22 mouse cellular contexts compared by ENCODE assay signal in the genomic region with DNA sequence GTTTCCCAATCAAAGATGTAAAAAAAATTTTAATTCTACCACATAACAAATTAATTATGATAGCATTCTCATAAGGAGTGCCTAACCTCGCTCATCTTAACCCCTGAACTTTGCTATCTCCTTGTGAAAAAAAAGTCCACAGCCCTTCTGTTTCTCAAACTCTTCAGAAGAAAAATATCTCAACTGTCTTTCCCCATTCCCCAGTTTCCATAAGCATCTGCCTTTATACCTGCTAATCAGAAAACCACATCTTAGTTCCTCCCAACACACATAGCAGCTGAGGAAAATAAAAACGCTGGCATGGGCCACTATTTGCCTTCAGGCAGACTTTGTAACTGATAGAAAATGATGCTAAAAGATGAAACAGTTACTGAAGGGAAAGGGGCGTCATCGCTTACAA. TPM values are rescaled to one million over a fixed set of nuclear protein-coding genes. Genes with fewer than 3 reads are reported as not detected.
DNase-seq lines count a peak whose midpoint lies in the region; ATAC-seq and TF ChIP-seq lines count a peak whose summit lies in the region.
"Had no signal": no experiment of that assay in that cellular context is flagged by ENCODE, and none has a peak within 500 bp of the region (broad histone marks: within the 10 kb centered on the region; RNA-seq: fewer than 3 reads in every experiment).

No protein-coding gene starts in this region.

- H3K4me3 ChIP-seq in gastrocnemius, adult 2 months, result no peak overlapping the region
- H3K4me3 ChIP-seq in midbrain, embryonic 11.5 days (ENCODE audit: low read depth, low read length), result no peak overlapping the region
- no peak overlapping the region for H3K4me3 ChIP-seq in midbrain, embryonic 15.5 days
- H3K4me3 ChIP-seq in liver, embryonic 12.5 days, result peak overlapping the region; percentile 27
- H3K4me3 ChIP-seq: embryonic facial prominence, embryonic 15.5 days; forebrain, embryonic 10.5 days; heart, embryonic 10.5 days; hindbrain, embryonic 13.5 days; kidney, embryonic 15.5 days; limb, embryonic 15.5 days; midbrain, embryonic 12.5 days had no signal

- intact Hi-C loops in gastrocnemius, adult 2 months (cut with DNase I), result no loop called here

- H3K9ac ChIP-seq in midbrain, embryonic 11.5 days (ENCODE audit: low read length), result no peak overlapping the region
- no peak overlapping the region for H3K9ac ChIP-seq in midbrain, embryonic 15.5 days
- peak overlapping the region; percentile 51 for H3K9ac ChIP-seq in liver, embryonic 12.5 days
- H3K9ac ChIP-seq: embryonic facial prominence, embryonic 15.5 days; hindbrain, embryonic 13.5 days; kidney, embryonic 15.5 days; limb, embryonic 15.5 days; midbrain, embryonic 12.5 days had no signal

- no peak overlapping the region for H3K4me2 ChIP-seq in midbrain, embryonic 11.5 days
- H3K4me2 ChIP-seq in midbrain, embryonic 15.5 days, result no peak overlapping the region
- H3K4me2 ChIP-seq in liver, embryonic 12.5 days, result peak overlapping the region; percentile 72
- H3K4me2 ChIP-seq: embryonic facial prominence, embryonic 15.5 days; hindbrain, embryonic 13.5 days; kidney, embryonic 15.5 days; limb, embryonic 15.5 days; midbrain, embryonic 12.5 days had no signal

- TF ChIP-seq CTCF in gastrocnemius, adult 2 months (IDR thresholded peaks at IDR 0.05), result no peak

- DNase-seq in gastrocnemius, adult 2 months, result no peak
- no peak for DNase-seq in gastrocnemius, adult 18-20 months (ENCODE audit: low spot score)
- DNase-seq in midbrain, embryonic 11.5 days (ENCODE audit: low spot score, missing footprints), result peak; percentile 56
- DNase-seq in lung, adult 18-20 months, result no peak
- no peak for DNase-seq in embryo, embryonic 10.5 days (ENCODE audit: low spot score)
- DNase-seq in frontal cortex, postnatal 36 days (ENCODE audit: low spot score in 2 of 2), result no peak
- DNase-seq: cerebellum, adult 9-10 months; kidney, adult 11 months; kidney, postnatal 4 days; layer of hippocampus, adult 9-11 months; lung, postnatal 14 days; thymus, adult 2 months had no signal

- no peak for ATAC-seq in midbrain, embryonic 11.5 days (ENCODE audit: low FRiP score)
- no peak for ATAC-seq in midbrain, embryonic 15.5 days (replicated peaks)
- no peak for ATAC-seq in liver, embryonic 12.5 days
- ATAC-seq: forebrain, embryonic 16.5 days had no signal

- H3K9me3 ChIP-seq in midbrain, embryonic 11.5 days (ENCODE audit: control insufficient read depth, low read length), result no peaks in the 10 kb centered on the region
- H3K9me3 ChIP-seq in midbrain, embryonic 15.5 days, result no peaks in the 10 kb centered on the region
- H3K9me3 ChIP-seq in liver, embryonic 12.5 days (replicated peaks), result no peaks in the 10 kb centered on the region
- H3K9me3 ChIP-seq: embryonic facial prominence, embryonic 15.5 days; forebrain, embryonic 10.5 days; heart, embryonic 10.5 days; hindbrain, embryonic 13.5 days; kidney, embryonic 15.5 days; limb, embryonic 15.5 days; midbrain, embryonic 12.5 days had no signal

- H3K27me3 ChIP-seq in midbrain, embryonic 11.5 days (ENCODE audit: control insufficient read depth, insufficient read depth, low read length), result no peaks in the 10 kb centered on the region
- H3K27me3 ChIP-seq in midbrain, embryonic 15.5 days (replicated peaks), result no peaks in the 10 kb centered on the region
- no peaks in the 10 kb centered on the region for H3K27me3 ChIP-seq in liver, embryonic 12.5 days (replicated peaks)
- H3K27me3 ChIP-seq: embryonic facial prominence, embryonic 15.5 days; hindbrain, embryonic 13.5 days; kidney, embryonic 15.5 days; limb, embryonic 15.5 days had no signal

- H3K36me3 ChIP-seq in midbrain, embryonic 11.5 days (ENCODE audit: control insufficient read depth, insufficient read depth, low read length), result no peaks in the 10 kb centered on the region
- no peaks in the 10 kb centered on the region for H3K36me3 ChIP-seq in midbrain, embryonic 15.5 days (replicated peaks)
- peaks cover 49% of the 10 kb centered on the region for H3K36me3 ChIP-seq in liver, embryonic 12.5 days
- H3K36me3 ChIP-seq: embryonic facial prominence, embryonic 15.5 days; forebrain, embryonic 10.5 days; heart, embryonic 10.5 days; hindbrain, embryonic 13.5 days; kidney, embryonic 15.5 days; limb, embryonic 15.5 days; midbrain, embryonic 12.5 days had no signal

- no peaks in the 10 kb centered on the region for H3K4me1 ChIP-seq in midbrain, embryonic 11.5 days (ENCODE audit: control insufficient read depth, insufficient read depth, low read length)
- H3K4me1 ChIP-seq in midbrain, embryonic 15.5 days, result no peaks in the 10 kb centered on the region
- peaks cover 80% of the 10 kb centered on the region for H3K4me1 ChIP-seq in liver, embryonic 12.5 days
- H3K4me1 ChIP-seq: embryonic facial prominence, embryonic 15.5 days; forebrain, embryonic 10.5 days; hindbrain, embryonic 13.5 days; kidney, embryonic 15.5 days; limb, embryonic 15.5 days; midbrain, embryonic 12.5 days had no signal

- WGBS in midbrain, embryonic 11.5 days, result 73% methylated on average over 4 of the region's 4 CpGs
- WGBS in midbrain, embryonic 15.5 days, result 79% methylated on average over 4 of the region's 4 CpGs
- 45% methylated on average over 4 of the region's 4 CpGs for WGBS in liver, embryonic 12.5 days (ENCODE audit: insufficient replicate concordance)

- peak overlapping the region; percentile 38; the same call in 1 of the 2 replicates for H3K27ac ChIP-seq in gastrocnemius, adult 2 months
- no peak overlapping the region for H3K27ac ChIP-seq in midbrain, embryonic 11.5 days (ENCODE audit: low read depth, low read length)
- no peak overlapping the region for H3K27ac ChIP-seq in midbrain, embryonic 15.5 days
- peak overlapping the region; percentile 98 for H3K27ac ChIP-seq in liver, embryonic 12.5 days
- H3K27ac ChIP-seq: embryonic facial prominence, embryonic 15.5 days; forebrain, embryonic 10.5 days; heart, embryonic 10.5 days; hindbrain, embryonic 13.5 days; kidney, embryonic 15.5 days; limb, embryonic 15.5 days; midbrain, embryonic 12.5 days had no signal

RNA-seq across cellular contexts. Expression of a gene that starts 17.5 kb away (rescaled TPM):
- 10 to 100 TPM; 39.8 to 43.6 TPM for total RNA-seq in gastrocnemius, adult 2 months (2021)
- total RNA-seq in gastrocnemius, adult 18-20 months (2021), result 10 to 100 TPM; 44.1 to 46.2 TPM
- 3.5 and 4.6 TPM in 2 replicates for polyA plus RNA-seq in midbrain, embryonic 11.5 days (2014; fragmentation: Nextera tagmentation; extraction: Ambion mirVana)
- polyA plus RNA-seq in midbrain, embryonic 15.5 days (2015; fragmentation: Nextera tagmentation; extraction: Ambion mirVana), result 3.6 and 4.1 TPM in 2 replicates
- polyA plus RNA-seq in liver, embryonic 12.5 days (2016; fragmentation: Nextera tagmentation; extraction: Ambion mirVana), result 93.9 and 99.9 TPM in 2 replicates

Comparison
In these comparisons a context has a peak if more than half of its experiments do, and no peak if none do; other contexts are left out.
1. H3K27ac ChIP-seq: peak in gastrocnemius, adult 2 months (single experiment) and liver, embryonic 12.5 days (single experiment); none in midbrain, embryonic 11.5 days (single experiment) and midbrain, embryonic 15.5 days (single experiment).
2. RNA of a gene that starts 17.5 kb away (polyA plus RNA-seq): 93.9 to 99.9 TPM in liver, embryonic 12.5 days; 3.5 to 4.6 TPM in midbrain, embryonic 11.5 days and 3.6 to 4.1 TPM in midbrain, embryonic 15.5 days; every median in the first group is over 10 times any median in the second.